Mouse (Mus musculus): Measurements from ENCODE around the gene Crot. TPM values are rescaled to one million over a fixed set of nuclear protein-coding genes. Genes with fewer than 3 reads are reported as not detected.
A peak's percentile ranks its signal among the peaks of the same experiment; 100 is the strongest.
"Not testable (repeated sequence)": the region's sequence is repeated elsewhere in the genome, so short reads cannot be mapped to it uniquely, and the experiment has no call there.

The Crot gene
- 39.8 and 44.8 TPM in 2 replicates for polyA plus RNA-seq (2012; rRNA removed)

- DNase-seq (ENCODE audit: low spot score), result peak; percentile 92
Observed at GRCm38 (mm10) chr5:8996686-8997512, at the start of gene Crot. TSS of gene Crot (minus strand) at chr5:8997324.

GRCm38 (mm10) chr5:9045904-9046303, 48.8 kb upstream of the Crot start:
- DNase-seq (ENCODE audit: low spot score), result no peak

DNA sequence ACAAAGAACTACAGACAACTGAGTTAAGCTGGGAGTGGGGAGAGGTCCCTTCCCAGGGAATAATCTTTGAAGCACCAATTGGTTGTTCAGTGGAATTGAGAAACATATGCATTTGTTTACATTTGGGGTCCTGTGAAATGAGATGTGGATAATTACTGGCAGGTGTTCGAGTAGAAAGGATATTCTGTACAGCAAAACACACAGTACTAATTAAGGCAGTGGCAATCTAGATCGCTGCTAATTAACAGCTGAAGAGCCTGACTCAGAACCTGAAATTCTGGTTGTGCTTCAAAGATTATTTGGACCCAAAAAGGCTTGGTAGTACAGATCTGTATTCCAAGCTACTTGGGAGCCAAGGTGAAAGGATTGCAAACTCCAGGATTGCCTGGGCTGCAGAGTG, 47.7 kb upstream of the Crot start:
- DNase-seq (ENCODE audit: low spot score), result no peak

DNA sequence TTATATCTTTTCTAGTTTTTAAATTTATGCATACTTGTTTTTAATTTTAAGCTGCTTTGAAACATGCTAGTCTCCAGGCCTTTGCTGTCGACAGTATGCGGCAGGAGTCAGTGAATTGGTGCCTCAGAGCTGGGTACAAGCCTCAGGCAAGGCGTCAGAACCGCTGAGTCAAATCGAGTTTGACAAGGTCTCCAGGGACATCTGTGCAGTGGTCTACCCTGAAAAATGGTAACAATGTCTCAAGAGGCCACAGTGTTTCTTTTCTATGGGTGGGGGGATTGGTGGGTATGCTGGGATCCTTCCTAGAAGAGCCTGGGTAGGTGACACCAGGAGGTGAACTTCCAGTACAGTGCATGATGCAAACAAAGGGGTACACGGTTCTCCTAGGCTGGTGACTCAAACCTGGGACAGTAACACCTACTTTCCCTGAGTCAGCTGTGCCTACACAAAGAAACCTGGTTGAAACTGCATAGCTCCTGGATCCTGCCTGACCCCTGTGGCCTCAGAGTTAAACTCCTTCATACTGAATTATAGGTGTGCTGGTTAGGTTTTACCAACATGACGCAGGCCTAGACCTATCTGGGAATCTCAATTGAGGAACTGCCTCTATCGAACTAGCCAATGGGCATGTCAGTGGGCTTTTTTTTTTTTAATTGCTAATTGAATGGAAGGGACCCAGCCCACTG, 46.6 kb upstream of the Crot start:
- DNase-seq (ENCODE audit: low spot score), result no peak

GRCm38 (mm10) chr5:9042721-9043416, 45.7 kb upstream of the Crot start:
- DNase-seq (ENCODE audit: low spot score), result no peak

GRCm38 (mm10) chr5:9040665-9041215, 43.6 kb upstream of the Crot start:
- no peak for DNase-seq (ENCODE audit: low spot score)

GRCm38 (mm10) chr5:9039978-9040377, 42.9 kb upstream of the Crot start:
- DNase-seq (ENCODE audit: low spot score), result no peak

DNA sequence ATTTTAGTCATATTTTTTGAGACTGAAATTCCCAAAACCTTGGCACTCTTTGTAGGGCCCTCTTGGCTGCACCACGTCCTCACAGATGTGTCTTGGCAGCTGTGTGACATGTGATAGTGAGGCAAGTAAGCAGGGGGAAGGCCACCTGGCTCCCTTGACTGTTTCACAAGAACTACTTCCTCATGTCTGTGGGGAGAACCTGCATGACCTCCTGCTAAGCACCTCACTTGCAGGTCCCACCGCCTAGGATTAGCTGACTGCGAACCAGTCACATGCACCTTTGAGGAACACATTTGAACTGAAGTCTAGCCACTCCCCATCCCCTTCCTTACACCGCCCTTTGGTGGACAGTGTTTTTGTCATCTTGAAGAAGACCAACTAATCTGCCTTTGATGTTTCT, 40.2 kb upstream of the Crot start:
- DNase-seq (ENCODE audit: low spot score), result no peak

DNA sequence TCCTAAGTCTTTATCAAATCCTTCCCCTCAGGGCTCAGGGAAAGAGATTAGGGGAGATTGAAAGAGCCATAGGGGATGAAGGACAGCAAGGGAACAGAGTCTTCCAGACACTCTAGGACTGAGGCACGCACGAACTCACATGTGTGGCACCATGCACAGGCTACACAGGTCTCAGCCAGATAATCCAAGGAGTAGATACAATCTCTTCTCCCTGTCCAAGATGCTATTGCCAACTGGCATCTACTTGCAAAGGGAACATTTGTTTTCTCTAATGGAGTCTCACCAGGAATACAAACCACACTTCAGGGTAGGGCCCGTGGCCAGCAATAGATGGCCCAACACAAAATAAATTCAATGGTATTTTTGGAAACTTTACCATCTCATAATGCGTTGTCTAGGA, 38.3 kb upstream of the Crot start:
- DNase-seq (ENCODE audit: low spot score), result no peak

GRCm38 (mm10) chr5:9034535-9034934, 37.4 kb upstream of the Crot start:
- no peak for DNase-seq (ENCODE audit: low spot score)

GRCm38 (mm10) chr5:9033843-9034242, 36.7 kb upstream of the Crot start:
- no peak for DNase-seq (ENCODE audit: low spot score)

GRCm38 (mm10) chr5:9032641-9033040, 35.5 kb upstream of the Crot start:
- DNase-seq (ENCODE audit: low spot score), result no peak

DNA sequence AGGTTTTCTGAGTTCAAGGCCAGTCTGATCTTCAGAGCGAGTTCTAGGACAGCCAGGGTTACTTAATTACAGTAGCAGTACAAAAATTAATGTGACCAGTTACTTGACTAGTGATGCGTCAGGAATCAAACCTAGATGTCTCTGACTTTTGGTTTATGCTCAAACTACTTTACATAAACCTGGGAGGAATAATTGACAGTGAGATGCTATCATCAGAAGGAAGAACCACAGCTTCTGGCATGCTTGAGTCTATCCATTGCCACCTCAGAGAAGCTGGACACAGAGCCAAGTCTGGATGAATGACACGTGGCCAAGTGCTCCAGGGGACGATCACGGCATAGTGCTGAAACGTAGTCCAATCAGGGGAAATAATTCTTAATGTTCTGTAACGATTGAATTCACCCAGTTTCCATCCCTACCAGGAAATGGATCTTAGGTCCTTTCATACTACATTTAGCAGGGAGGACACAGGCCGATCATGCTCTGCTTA, 35.0 kb upstream of the Crot start:
- no peak for DNase-seq (ENCODE audit: low spot score)

DNA sequence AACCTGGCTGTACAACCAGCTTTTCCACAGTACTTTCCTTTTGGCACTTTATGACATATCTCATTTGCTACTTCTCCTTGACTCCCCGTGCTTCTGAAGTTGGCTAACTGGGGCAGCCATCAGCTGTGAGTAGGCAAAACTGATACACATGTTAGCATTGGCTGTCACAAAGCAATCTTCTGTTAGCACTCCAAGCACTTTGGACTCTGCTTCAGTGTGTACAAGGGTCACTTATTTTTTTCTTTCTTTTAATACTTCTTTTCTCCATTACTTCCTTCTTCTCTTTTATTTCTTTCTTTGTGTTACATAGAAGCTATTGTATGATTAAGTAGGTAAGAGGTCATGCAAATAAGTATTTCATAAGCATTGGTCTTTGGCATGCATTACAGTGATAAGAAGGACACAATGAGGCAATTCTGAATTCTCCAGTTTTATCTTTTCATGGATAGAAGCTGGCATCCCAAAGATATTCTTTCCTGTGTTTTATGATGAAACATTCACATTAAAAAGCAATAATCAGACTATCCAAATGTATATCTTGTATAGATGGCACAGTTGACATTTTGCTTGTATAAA, 31.2 kb upstream of the Crot start:
- DNase-seq (ENCODE audit: low spot score), result no peak

GRCm38 (mm10) chr5:9015352-9015751, 18.2 kb upstream of the Crot start:
- DNase-seq (ENCODE audit: low spot score), result no peak

- DNase-seq (ENCODE audit: low spot score), result no peak
Observed at GRCm38 (mm10) chr5:9014774-9015173, 17.6 kb upstream of the Crot start.

GRCm38 (mm10) chr5:9011374-9011773, 14.2 kb upstream of the Crot start:
- DNase-seq (ENCODE audit: low spot score), result no peak

DNA sequence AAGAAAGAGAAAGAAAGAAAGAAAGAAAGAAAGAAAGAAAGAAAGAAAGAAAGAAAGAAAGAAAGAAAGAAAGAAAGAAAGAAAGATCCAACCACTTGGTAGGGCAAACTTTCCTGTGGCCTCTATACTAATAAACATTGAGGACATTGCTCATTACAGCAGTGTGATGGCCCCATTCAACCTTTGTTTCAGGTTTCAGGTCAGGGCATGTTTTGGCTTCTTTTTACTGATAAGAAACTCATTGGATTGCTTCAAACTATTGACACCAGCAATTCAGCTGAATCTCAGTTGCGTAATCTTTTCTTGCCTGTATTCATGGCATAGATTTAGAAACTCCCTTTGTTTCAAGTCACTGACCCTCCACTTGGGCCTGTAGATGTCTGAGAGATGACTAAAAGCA, 13.0 kb upstream of the Crot start:
- DNase-seq (ENCODE audit: low spot score), result no peak

DNA sequence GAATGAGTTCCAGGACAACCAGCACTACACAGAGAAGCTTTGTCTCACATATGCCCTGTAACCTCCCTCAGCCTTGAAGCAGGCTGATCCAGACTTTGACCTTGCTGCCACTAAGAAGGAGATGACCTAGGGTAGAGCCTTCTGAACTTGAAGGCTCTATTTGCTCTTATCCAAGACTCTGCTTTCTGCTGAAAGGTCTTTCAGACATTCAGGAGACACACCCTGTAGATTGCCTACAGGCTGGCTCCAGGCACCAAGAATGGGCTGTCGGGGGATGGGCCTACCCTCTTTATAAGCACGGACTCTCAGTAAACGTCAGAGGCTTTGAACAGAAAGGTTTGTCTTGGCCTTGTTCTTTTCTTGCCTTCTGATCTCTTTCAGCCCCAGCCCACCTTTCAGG, 9.5 kb upstream of the Crot start:
- DNase-seq (ENCODE audit: low spot score), result not testable (repeated sequence)

- not testable (repeated sequence) for DNase-seq (ENCODE audit: low spot score)
Observed at GRCm38 (mm10) chr5:9000006-9000405, 2.9 kb upstream of the Crot start.

DNA sequence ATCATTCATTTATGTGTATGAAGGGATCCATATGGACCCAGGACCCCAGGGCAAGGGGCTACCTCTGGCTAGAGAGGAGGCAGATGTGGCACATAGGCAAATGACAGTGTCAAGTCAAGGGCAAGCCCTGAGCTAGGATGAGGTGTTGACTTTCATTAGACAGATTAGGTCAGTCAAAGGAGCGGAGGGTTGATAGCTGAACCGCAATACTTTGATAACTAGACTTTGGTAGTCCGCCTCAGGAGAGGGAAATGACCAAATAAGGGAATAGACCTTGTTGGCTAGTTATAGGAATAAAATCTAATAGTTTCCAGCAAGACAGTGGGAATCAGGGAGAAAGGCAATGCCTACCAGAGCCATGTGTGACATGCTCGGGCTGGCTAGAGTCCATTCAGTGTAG, 2.0 kb upstream of the Crot start:
- DNase-seq (ENCODE audit: low spot score), result no peak

DNA sequence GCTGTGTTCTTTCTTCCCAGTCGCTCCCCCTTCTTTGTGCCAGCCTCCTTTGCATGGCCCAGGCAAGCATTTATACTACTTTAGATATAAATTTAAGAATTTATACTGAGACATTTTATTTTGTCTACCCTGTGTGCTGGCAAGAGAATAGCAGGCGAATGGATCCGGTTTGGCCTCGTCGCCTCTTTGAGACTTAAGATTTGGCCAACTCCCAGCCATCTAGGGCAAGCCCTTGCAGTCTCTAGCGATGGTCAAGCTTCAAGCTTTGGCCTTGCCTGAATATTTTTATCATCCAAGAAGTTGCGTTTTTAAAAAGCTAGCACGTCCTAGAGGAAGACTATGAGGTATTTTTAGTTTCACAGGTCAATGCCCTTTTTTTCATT, 380 bp upstream of the Crot start:
- no peak for DNase-seq (ENCODE audit: low spot score)
